Mouse (Mus musculus) liver, adult 2 months (tissue): ENCODE measurements around the gene Otor. TPM values are rescaled to one million over a fixed set of nuclear protein-coding genes. Genes with fewer than 3 reads are reported as not detected.

ENCODE experiments used
- DNase-seq: peaks from one replicate; pipeline ENCODE4 v3.0.0-alpha.2; 2011; ENCODE audit warnings: low read depth, low spot score; ENCODE audit errors: extremely low read depth
- H3K27ac ChIP-seq: fragments of 200-500 bp; replicated peaks from 2 replicates; pipeline ENCODE4 v1.5.1; 2012; ENCODE audit warnings: low read depth, mild to moderate bottlenecking, control low read depth, inconsistent platforms, low read length; ENCODE audit not compliant: insufficient read depth
- H3K27me3 ChIP-seq: fragments of 200-500 bp; 2 replicates; pipeline ENCODE4 v1.6.1; 2012; ENCODE audit warnings: mild to moderate bottlenecking, moderate library complexity, low read length, inconsistent platforms; ENCODE audit not compliant: control insufficient read depth, insufficient read depth
- H3K36me3 ChIP-seq: fragments of 200-500 bp; 2 replicates; pipeline ENCODE4 v1.6.1; 2012; ENCODE audit warnings: low read length, inconsistent platforms; ENCODE audit not compliant: control insufficient read depth, insufficient read depth
- H3K4me1 ChIP-seq: fragments of 200-500 bp; 2 replicates; pipeline ENCODE4 v1.6.1; 2011; ENCODE audit warnings: low read length; ENCODE audit not compliant: control insufficient read depth, insufficient read depth
- H3K4me3 ChIP-seq: fragments of 200-500 bp; 2 replicates; pipeline ENCODE4 v1.5.1; 2011; ENCODE audit warnings: low read depth, mild to moderate bottlenecking, control low read depth, low read length, moderate library complexity; ENCODE audit not compliant: insufficient read depth
- H3K79me2 ChIP-seq: fragments of 200-500 bp; 2 replicates; pipeline ENCODE4 v1.6.1; 2012; ENCODE audit warnings: inconsistent platforms, mild to moderate bottlenecking, low read length, moderate library complexity; ENCODE audit not compliant: control insufficient read depth, insufficient read depth
- H3K9ac ChIP-seq: fragments of 200-500 bp; 2 replicates; pipeline ENCODE4 v1.6.1; 2012; ENCODE audit warnings: low read depth, mild to moderate bottlenecking, control low read depth, inconsistent platforms, low read length
- CTCF ChIP-seq: fragments of 200-500 bp; IDR thresholded peaks from 2 replicates; pipeline ENCODE4 v1.5.1; 2011; ENCODE audit warnings: low read depth, low read length, control low read depth
- POLR2A ChIP-seq: fragments of 200-500 bp; IDR thresholded peaks from 2 replicates; pipeline ENCODE4 v1.6.1; 2011; ENCODE audit warnings: low read length, control low read depth; ENCODE audit not compliant: insufficient read depth; ENCODE audit errors: extremely low read depth
- WGBS: fragments of 180-500 bp; shearing (Covaris S2); methylation state at CpG from one replicate; pipeline ENCODE4 v1.1.7; 2018; 5-methylcytosine and 5-hydroxymethylcytosine counted together
- polyA plus RNA-seq: library from polyadenylated mRNA; depleted of rRNA; stranded (reverse); fragments of >200 nt; gene quantifications from 2 replicates; pipeline ENCODE4 v1.2.3, GENCODE M21; 2012; rRNA removed
- total RNA-seq: library from RNA; depleted of rRNA; stranded (reverse); fragments of >200 nt; gene quantifications from 2 replicates; pipeline ENCODE4 v1.2.3, GENCODE M21; 2014; rRNA removed

Otor gene
- total and polyA plus RNA-seq, 2 experiments, result not detected

- no peaks in the 10 kb centered on the region for H3K4me1 ChIP-seq
- 75% methylated on average over 1 of the region's 1 CpGs for WGBS
- H3K36me3 ChIP-seq, result no peaks in the 10 kb centered on the region
- no peak overlapping the region for H3K9ac ChIP-seq
- H3K27ac ChIP-seq, result no peak overlapping the region
- no peak overlapping the region for H3K4me3 ChIP-seq
- no peaks in the 10 kb centered on the region for H3K79me2 ChIP-seq
- peak; percentile 9 for DNase-seq
- no peak for TF ChIP-seq POLR2A
- peak; percentile 32; the same call in 1 of the 2 replicates for TF ChIP-seq CTCF
- no peaks in the 10 kb centered on the region for H3K27me3 ChIP-seq
Measured at GRCm38 (mm10) chr2:143113859-143114258, 35.6 kb downstream of the Otor start.

- H3K4me3 ChIP-seq, result no peak overlapping the region
- H3K9ac ChIP-seq, result no peak overlapping the region
- TF ChIP-seq POLR2A (no peak), CTCF (no peak)
- no peaks in the 10 kb centered on the region for H3K4me1 ChIP-seq
- WGBS, result 63% methylated on average over 4 of the region's 4 CpGs
- H3K79me2 ChIP-seq, result no peaks in the 10 kb centered on the region
- no peaks in the 10 kb centered on the region for H3K27me3 ChIP-seq
- no peak overlapping the region for H3K27ac ChIP-seq
- H3K36me3 ChIP-seq, result no peaks in the 10 kb centered on the region
- no peak for DNase-seq
Measured at GRCm38 (mm10) chr2:143114716-143115115, 36.4 kb downstream of the Otor start.

GRCm38 (mm10) chr2:143117453-143117852 is 39.2 kb downstream of the Otor start:
- Histone ChIP-seq H3K36me3 (no peaks in the 10 kb centered on the region), H3K27ac (no peak overlapping the region), H3K4me3 (no peak overlapping the region), H3K4me1 (no peaks in the 10 kb centered on the region), H3K9ac (no peak overlapping the region), H3K79me2 (no peaks in the 10 kb centered on the region), H3K27me3 (no peaks in the 10 kb centered on the region)
- DNase-seq, result no peak
- no peak for TF ChIP-seq POLR2A
- TF ChIP-seq CTCF, result no peak
- WGBS, result 63% methylated on average over 3 of the region's 3 CpGs

GRCm38 (mm10) chr2:143118221-143118620 is 39.9 kb downstream of the Otor start:
- DNase-seq, result no peak
- no peaks in the 10 kb centered on the region for H3K79me2 ChIP-seq
- H3K4me3 ChIP-seq, result no peak overlapping the region
- H3K27me3 ChIP-seq, result no peaks in the 10 kb centered on the region
- TF ChIP-seq CTCF (no peak), POLR2A (no peak)
- no peak overlapping the region for H3K27ac ChIP-seq
- H3K9ac ChIP-seq, result no peak overlapping the region
- H3K4me1 ChIP-seq, result no peaks in the 10 kb centered on the region
- WGBS, result 80% methylated on average over 7 of the region's 7 CpGs
- H3K36me3 ChIP-seq, result no peaks in the 10 kb centered on the region

- TF ChIP-seq POLR2A (no peak), CTCF (no peak)
- WGBS, result 68% methylated on average over 5 of the region's 5 CpGs
- Histone ChIP-seq H3K9ac (no peak overlapping the region), H3K4me1 (no peaks in the 10 kb centered on the region), H3K27me3 (no peaks in the 10 kb centered on the region; the same call in 1 of the 2 replicates), H3K36me3 (no peaks in the 10 kb centered on the region), H3K27ac (no peak overlapping the region), H3K4me3 (no peak overlapping the region), H3K79me2 (no peaks in the 10 kb centered on the region)
- DNase-seq, result no peak
Measured at GRCm38 (mm10) chr2:143131098-143131646, 52.9 kb downstream of the Otor start.

Other genes with a start within 250 kb of the Otor start
- 18.4 and 19.3 TPM in 2 replicates for gene Kif16b, start 176.9 kb upstream of the Otor start, total RNA-seq
- gene Kif16b, start 176.9 kb upstream of the Otor start, polyA plus RNA-seq, result 5.3 and 5.8 TPM in 2 replicates
- gene Snrpb2, start 15.4 kb upstream of the Otor start, total RNA-seq, result 11.9 and 14.2 TPM in 2 replicates
- 1.4 and 1.5 TPM in 2 replicates for gene Snrpb2, start 15.4 kb upstream of the Otor start, polyA plus RNA-seq